Mouse (Mus musculus) heart, postnatal 0 days (tissue): Measurements from ENCODE around the gene Klhdc10. TPM values are rescaled to one million over a fixed set of nuclear protein-coding genes. Genes with fewer than 3 reads are reported as not detected.

Experiments used
- ATAC-seq: fragments of 200-750 bp; cut with Nextera tagmentation; 2 replicates; pipeline ENCODE4 v1.8.0; 2017; ENCODE audit warnings: low read depth, moderate number of reproducible peaks, moderate library complexity; ENCODE audit not compliant: insufficient read depth
- DNase-seq: peaks from one replicate; pipeline ENCODE4 v3.0.0-alpha.2; 2016; ENCODE audit warnings: low spot score
- H3K27ac ChIP-seq: fragments of 300-500 bp; sonication (generic); 2 replicates; pipeline ENCODE4 v1.5.1; 2014; ENCODE audit warnings: low read depth, mild to moderate bottlenecking
- H3K27me3 ChIP-seq: fragments of 300-500 bp; sonication (generic); 2 replicates; pipeline ENCODE4 v1.6.1; 2014; ENCODE audit warnings: low read length, mixed read lengths; ENCODE audit not compliant: control insufficient read depth, insufficient read depth
- H3K36me3 ChIP-seq: fragments of 300-500 bp; sonication (generic); replicated peaks from 2 replicates; pipeline ENCODE4 v1.6.1; 2014; ENCODE audit warnings: low read length, mixed read lengths; ENCODE audit not compliant: control insufficient read depth, insufficient read depth
- H3K4me1 ChIP-seq: fragments of 300-500 bp; sonication (generic); 2 replicates; pipeline ENCODE4 v1.6.1; 2014; ENCODE audit warnings: antibody characterized with exemption; ENCODE audit not compliant: control insufficient read depth, insufficient read depth
- H3K4me2 ChIP-seq: fragments of 300-500 bp; sonication (generic); 2 replicates; pipeline ENCODE4 v1.6.1; 2014; ENCODE audit warnings: low read depth, mild to moderate bottlenecking, low read length, moderate library complexity
- H3K4me3 ChIP-seq: fragments of 300-500 bp; sonication (generic); 2 replicates; pipeline ENCODE4 v1.5.1; 2014; ENCODE audit warnings: low read depth, low read length
- H3K9ac ChIP-seq: fragments of 300-500 bp; sonication (generic); replicated peaks from 2 replicates; pipeline ENCODE4 v1.6.1; 2014; ENCODE audit warnings: low read depth, low read length, mixed read lengths
- H3K9me3 ChIP-seq: fragments of 300-500 bp; sonication (generic); replicated peaks from 2 replicates; pipeline ENCODE4 v1.6.1; 2016; ENCODE audit warnings: low read length; ENCODE audit not compliant: control insufficient read depth
- CTCF ChIP-seq: IDR thresholded peaks from 2 replicates; pipeline ENCODE4 v1.5.1; 2016; ENCODE audit warnings: antibody characterized with exemption, control low read depth, low read depth
- EP300 ChIP-seq: IDR thresholded peaks from 2 replicates; pipeline ENCODE4 v1.6.1; 2016; ENCODE audit warnings: antibody characterized with exemption, low read depth
- WGBS: fragments of 180-500 bp; shearing (Covaris S2); extraction: QIAGEN DNeasy Blood & Tissue Kit; methylation state at CpG from one replicate; pipeline ENCODE4 v1.1.7; 2014; 5-methylcytosine and 5-hydroxymethylcytosine counted together
- polyA plus RNA-seq: library from polyadenylated mRNA; unstranded; fragments of >200 nt; fragmentation: Nextera tagmentation; extraction: Ambion mirVana; gene quantifications from 2 replicates; pipeline ENCODE4 v1.2.1, GENCODE M21; 2015
- total RNA-seq: library from RNA; depleted of rRNA; stranded (reverse); fragments of >200 nt; gene quantifications from 2 replicates; pipeline ENCODE4 v1.2.3, GENCODE M21; 2014; ENCODE audit warnings: low replicate concordance

The Klhdc10 gene
- total and polyA plus RNA-seq, 2 experiments from 2014 or later = 11.8 to 86.7 TPM

GRCm38 (mm10) chr6:30461755-30462344, 60.2 kb downstream of the Klhdc10 start:
- Histone ChIP-seq H3K9me3 (no peaks in the 10 kb centered on the region), H3K27me3 (0 out of 2 replicates have a peak, but pooled peaks cover 3% of the 10 kb centered on the region), H3K4me2 (no peak overlapping the region), H3K4me3 (no peak overlapping the region), H3K9ac (no peak overlapping the region), H3K36me3 (no peaks in the 10 kb centered on the region), H3K27ac (no peak overlapping the region), H3K4me1 (peaks cover 16% of the 10 kb centered on the region)
- DNase-seq (no peak), ATAC-seq (no peak)
- no peak for TF ChIP-seq CTCF
- TF ChIP-seq EP300 = no peak
- WGBS = 91% methylated on average over 10 of the region's 13 CpGs

DNA sequence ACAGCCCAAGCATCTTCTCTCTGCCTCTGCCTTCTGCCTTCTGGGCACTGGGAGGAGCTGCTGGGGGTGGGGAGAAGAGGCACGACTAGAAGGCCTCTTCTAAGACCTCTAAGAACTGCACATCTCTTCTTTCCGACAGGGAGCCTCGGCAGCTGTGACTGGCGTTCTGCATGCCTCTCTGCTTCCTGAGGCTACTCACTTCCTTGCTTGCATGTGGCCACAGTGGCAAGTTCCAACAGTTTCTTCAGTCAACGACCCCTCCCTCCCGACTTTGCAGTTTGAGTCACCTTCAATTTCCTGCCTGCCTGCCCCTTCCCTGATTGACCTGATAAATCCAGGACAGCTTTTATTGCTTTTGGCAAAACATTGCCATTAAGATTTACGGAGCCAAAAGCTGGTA, 61.2 kb downstream of the Klhdc10 start:
- 0 out of 2 replicates have a peak, but pooled peaks cover 3% of the 10 kb centered on the region for H3K27me3 ChIP-seq
- no peak overlapping the region for H3K4me2 ChIP-seq
- no peak overlapping the region for H3K27ac ChIP-seq
- peaks cover 12% of the 10 kb centered on the region for H3K4me1 ChIP-seq
- TF ChIP-seq EP300 (no peak), CTCF (no peak)
- no peaks in the 10 kb centered on the region for H3K9me3 ChIP-seq
- no peak for DNase-seq
- 41% methylated on average over 7 of the region's 7 CpGs for WGBS
- ATAC-seq = no peak
- H3K9ac ChIP-seq = no peak overlapping the region
- no peak overlapping the region for H3K4me3 ChIP-seq
- no peaks in the 10 kb centered on the region for H3K36me3 ChIP-seq

DNA sequence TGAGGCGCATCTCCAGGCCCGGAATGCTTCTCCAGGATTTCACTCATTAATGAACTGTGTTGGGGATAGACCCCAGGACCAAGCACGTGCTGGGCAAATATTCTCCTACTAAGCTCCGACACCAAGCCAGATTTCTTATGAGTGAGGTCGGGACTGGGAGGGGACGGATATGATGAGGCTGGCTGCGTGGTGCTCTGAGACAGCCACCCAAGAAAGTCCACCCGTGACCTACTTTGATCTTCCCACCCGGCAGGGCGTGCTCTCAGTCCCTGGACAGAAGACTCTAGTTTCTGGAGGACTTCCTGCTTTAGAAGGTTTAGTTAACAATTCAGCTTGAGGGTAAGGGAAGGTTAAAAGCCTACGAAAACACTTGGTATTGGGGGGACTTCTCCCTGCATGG, 63.9 kb downstream of the Klhdc10 start:
- Histone ChIP-seq H3K4me3 (no peak overlapping the region), H3K27ac (no peak overlapping the region), H3K36me3 (no peaks in the 10 kb centered on the region), H3K9ac (no peak overlapping the region), H3K9me3 (no peaks in the 10 kb centered on the region), H3K4me2 (no peak overlapping the region), H3K4me1 (peaks cover 6% of the 10 kb centered on the region; the same call in 1 of the 2 replicates), H3K27me3 (0 out of 2 replicates have a peak, but pooled peaks cover under 1% of the 10 kb centered on the region)
- no peak for ATAC-seq
- TF ChIP-seq EP300 (no peak), CTCF (no peak)
- no peak for DNase-seq
- 87% methylated on average over 11 of the region's 11 CpGs for WGBS

DNA sequence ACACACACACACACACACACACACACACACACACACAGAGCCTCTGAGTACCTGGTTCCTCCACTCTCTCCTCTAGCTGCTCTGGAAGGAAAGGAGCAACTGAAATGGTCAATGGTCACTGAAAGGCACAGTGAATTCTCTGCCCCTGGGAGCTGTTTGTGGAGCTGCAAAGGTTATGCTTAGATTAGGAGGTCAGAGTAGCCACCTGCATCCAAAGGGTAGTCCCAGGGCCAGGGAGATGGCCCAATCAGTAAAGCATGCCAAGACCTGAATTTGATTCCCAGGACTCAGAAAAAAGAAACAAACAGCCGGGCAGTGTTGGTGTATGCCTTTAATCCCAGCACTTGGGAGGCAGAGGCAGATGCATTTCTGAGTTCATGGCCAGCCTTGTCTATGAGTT, 66.4 kb downstream of the Klhdc10 start:
- Histone ChIP-seq H3K36me3 (no peaks in the 10 kb centered on the region), H3K9ac (no peak overlapping the region), H3K4me2 (no peak overlapping the region), H3K27ac (no peak overlapping the region), H3K27me3 (no peaks in the 10 kb centered on the region), H3K4me1 (0 out of 2 replicates have a peak, but pooled peaks cover 6% of the 10 kb centered on the region), H3K4me3 (no peak overlapping the region), H3K9me3 (no peaks in the 10 kb centered on the region)
- WGBS = 95% methylated on average over 1 of the region's 1 CpGs
- TF ChIP-seq CTCF (no peak), EP300 (no peak)
- no peak for DNase-seq
- no peak for ATAC-seq

- H3K9ac ChIP-seq = no peak overlapping the region
- ATAC-seq (no peak; the same call in 1 of the 2 replicates), DNase-seq (peak; percentile 75)
- no peak overlapping the region for H3K27ac ChIP-seq
- peak overlapping the region; percentile 32; the same call in 1 of the 2 replicates for H3K4me2 ChIP-seq
- H3K27me3 ChIP-seq = no peaks in the 10 kb centered on the region
- no peak overlapping the region for H3K4me3 ChIP-seq
- H3K4me1 ChIP-seq = 0 out of 2 replicates have a peak, but pooled peaks cover 6% of the 10 kb centered on the region
- no peak for TF ChIP-seq EP300
- TF ChIP-seq CTCF = peak; percentile 56
- no peaks in the 10 kb centered on the region for H3K9me3 ChIP-seq
- H3K36me3 ChIP-seq = no peaks in the 10 kb centered on the region
- WGBS = 51% methylated on average over 12 of the region's 12 CpGs
Measured at GRCm38 (mm10) chr6:30468684-30469083, 67.0 kb downstream of the Klhdc10 start.

DNA sequence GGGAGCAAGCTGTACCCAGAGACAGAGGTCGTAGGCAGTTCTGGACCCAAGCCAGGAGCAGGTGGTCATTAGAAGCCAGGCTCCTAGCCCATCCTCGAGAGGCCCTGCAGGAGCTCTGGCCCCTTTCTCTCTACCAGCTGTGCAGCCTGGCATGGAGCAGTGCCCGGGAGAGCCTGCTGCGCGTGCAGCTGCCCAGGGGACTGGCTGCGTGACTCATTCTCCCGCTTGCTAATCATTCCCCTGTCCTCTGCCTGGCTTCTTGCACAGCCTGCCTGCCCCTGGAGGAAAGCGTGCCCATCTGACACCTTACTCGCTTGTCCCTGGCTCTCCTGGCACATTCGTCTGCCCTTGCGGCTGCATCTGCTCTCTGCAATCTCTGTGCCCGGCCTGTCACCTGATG, 67.7 kb downstream of the Klhdc10 start:
- no peak for ATAC-seq
- no peak overlapping the region for H3K27ac ChIP-seq
- H3K36me3 ChIP-seq = no peaks in the 10 kb centered on the region
- no peak for DNase-seq
- 0 out of 2 replicates have a peak, but pooled peaks cover 6% of the 10 kb centered on the region for H3K4me1 ChIP-seq
- no peak overlapping the region for H3K4me3 ChIP-seq
- H3K9me3 ChIP-seq = no peaks in the 10 kb centered on the region
- TF ChIP-seq CTCF (no peak), EP300 (no peak)
- no peaks in the 10 kb centered on the region for H3K27me3 ChIP-seq
- H3K4me2 ChIP-seq = no peak overlapping the region
- no peak overlapping the region for H3K9ac ChIP-seq
- 64% methylated on average over 12 of the region's 12 CpGs for WGBS
